Mouse (Mus musculus) neural tube, embryonic 14.5 days (tissue): ENCODE results near the gene Trp73. TPM values are rescaled to one million over a fixed set of nuclear protein-coding genes. Genes with fewer than 3 reads are reported as not detected.

Experiments
- ATAC-seq: fragments of 200-750 bp; cut with Nextera tagmentation; 2 replicates; pipeline ENCODE4 v1.8.0; 2017; ENCODE audit warnings: low read depth, mild to moderate bottlenecking, moderate TSS enrichment, moderate library complexity
- H3K27ac ChIP-seq: fragments of 300-500 bp; sonication (generic); 2 replicates; pipeline ENCODE4 v1.5.1; 2014; ENCODE audit warnings: low read depth, mild to moderate bottlenecking, control low read depth, low read length, moderate library complexity, mixed read lengths
- H3K27me3 ChIP-seq: fragments of 300-500 bp; sonication (generic); 2 replicates; pipeline ENCODE4 v1.6.1; 2014; ENCODE audit warnings: low read length; ENCODE audit not compliant: control insufficient read depth, insufficient read depth
- H3K36me3 ChIP-seq: fragments of 300-500 bp; sonication (generic); 2 replicates; pipeline ENCODE4 v1.6.1; 2014; ENCODE audit warnings: low read length, mixed read lengths; ENCODE audit not compliant: control insufficient read depth, insufficient read depth
- H3K4me1 ChIP-seq: fragments of 300-500 bp; sonication (generic); 2 replicates; pipeline ENCODE4 v1.6.1; 2014; ENCODE audit warnings: low read length; ENCODE audit not compliant: control insufficient read depth, insufficient read depth
- H3K4me2 ChIP-seq: fragments of 300-500 bp; sonication (generic); 2 replicates; pipeline ENCODE4 v1.6.1; 2014; ENCODE audit warnings: mild to moderate bottlenecking, low read depth, low read length, control low read depth
- H3K4me3 ChIP-seq: fragments of 300-500 bp; sonication (generic); 2 replicates; pipeline ENCODE4 v1.5.1; 2014; ENCODE audit warnings: low read depth, low read length, control low read depth, mixed read lengths
- H3K9ac ChIP-seq: fragments of 300-500 bp; sonication (generic); replicated peaks from 2 replicates; pipeline ENCODE4 v1.6.1; 2014; ENCODE audit warnings: low read depth, mild to moderate bottlenecking, control low read depth, low read length, mixed read lengths
- H3K9me3 ChIP-seq: fragments of 300-500 bp; sonication (generic); 2 replicates; pipeline ENCODE4 v1.6.1; 2016; ENCODE audit warnings: low read length; ENCODE audit not compliant: control insufficient read depth
- WGBS: fragments of 180-500 bp; shearing (Covaris S2); extraction: QIAGEN DNeasy Blood & Tissue Kit; methylation state at CpG from one replicate; pipeline ENCODE4 v1.1.7; 2014; 5-methylcytosine and 5-hydroxymethylcytosine counted together
- polyA plus RNA-seq: library from polyadenylated mRNA; unstranded; fragments of >200 nt; fragmentation: Nextera tagmentation; extraction: Ambion mirVana; gene quantifications from 2 replicates; pipeline ENCODE4 v1.2.1, GENCODE M21; 2014

Trp73 gene
- polyA plus RNA-seq, 1 experiment from 2014 or later, result not detected

GRCm38 (mm10) chr4:154010907-154011645 is 128.9 kb downstream of the Trp73 start:
- WGBS, result 30% methylated on average over 13 of the region's 13 CpGs
- H3K36me3 ChIP-seq, result peaks cover 23% of the 10 kb centered on the region
- 0 out of 2 replicates have a peak overlapping the region, but pooled peaks have one; percentile 28 for H3K27ac ChIP-seq
- H3K4me1 ChIP-seq, result peaks cover 15% of the 10 kb centered on the region
- H3K27me3 ChIP-seq, result no peaks in the 10 kb centered on the region
- ATAC-seq, result peak; percentile 70
- H3K9ac ChIP-seq, result peak overlapping the region; percentile 82
- peak overlapping the region; percentile 66 for H3K4me3 ChIP-seq
- H3K9me3 ChIP-seq, result no peaks in the 10 kb centered on the region
- H3K4me2 ChIP-seq, result peak overlapping the region; percentile 99

GRCm38 (mm10) chr4:154007759-154008158 is 132.2 kb downstream of the Trp73 start:
- Histone ChIP-seq H3K36me3 (peaks cover 32% of the 10 kb centered on the region), H3K9ac (no peak overlapping the region), H3K4me1 (peaks cover 7% of the 10 kb centered on the region; the same call in 1 of the 2 replicates), H3K4me2 (no peak overlapping the region), H3K4me3 (no peak overlapping the region), H3K27ac (no peak overlapping the region), H3K9me3 (no peaks in the 10 kb centered on the region), H3K27me3 (no peaks in the 10 kb centered on the region)
- ATAC-seq, result no peak
- WGBS, result 86% methylated on average over 4 of the region's 4 CpGs

- H3K27ac ChIP-seq, result no peak overlapping the region
- H3K27me3 ChIP-seq, result no peaks in the 10 kb centered on the region
- H3K9me3 ChIP-seq, result no peaks in the 10 kb centered on the region
- peaks cover 32% of the 10 kb centered on the region for H3K36me3 ChIP-seq
- ATAC-seq, result no peak
- no peak overlapping the region for H3K4me2 ChIP-seq
- 93% methylated on average over 6 of the region's 6 CpGs for WGBS
- no peak overlapping the region for H3K9ac ChIP-seq
- no peak overlapping the region for H3K4me3 ChIP-seq
- H3K4me1 ChIP-seq, result 0 out of 2 replicates have a peak, but pooled peaks cover 4% of the 10 kb centered on the region
Measured at GRCm38 (mm10) chr4:154006264-154006663, 133.7 kb downstream of the Trp73 start.

Other genes starting within 250 kb of the Trp73 start
- 52.7 and 57.5 TPM in 2 replicates for gene A430005L14Rik, start 183.0 kb downstream of the Trp73 start, polyA plus RNA-seq
- 11.7 and 12.5 TPM in 2 replicates for gene Dffb, start 165.1 kb downstream of the Trp73 start, polyA plus RNA-seq
- 18.4 and 18.7 TPM in 2 replicates for gene Cep104, start 165.0 kb downstream of the Trp73 start, polyA plus RNA-seq
- gene Lrrc47, start 128.5 kb downstream of the Trp73 start, polyA plus RNA-seq, result 10.1 and 11.8 TPM in 2 replicates
- 9.1 and 12.5 TPM in 2 replicates for gene Smim1, start 114.0 kb downstream of the Trp73 start, polyA plus RNA-seq
- not detected in 2 replicates for gene Ccdc27, start 97.5 kb downstream of the Trp73 start, polyA plus RNA-seq
- gene Wrap73, start 2.2 kb upstream of the Trp73 start, polyA plus RNA-seq, result 37.3 and 39.5 TPM in 2 replicates
- 184 and 208 TPM in 2 replicates for gene Tprgl, start 20.5 kb upstream of the Trp73 start, polyA plus RNA-seq
- gene Megf6, start 30.5 kb upstream of the Trp73 start, polyA plus RNA-seq, result 5.0 and 13.1 TPM in 2 replicates
- gene Arhgef16, start 161.5 kb upstream of the Trp73 start, polyA plus RNA-seq, result 0.46 and 0.62 TPM in 2 replicates
- not detected in 2 replicates for gene B230104I21Rik, start 195.9 kb upstream of the Trp73 start, polyA plus RNA-seq